Mouse (Mus musculus) urinary bladder, postnatal 36 days (tissue): ENCODE data around the gene Tpx2.

Experiments
- DNase-seq, 2 experiments: peaks; one replicate each; pipeline ENCODE4 v3.0.0; 2022; ENCODE audit warnings: low spot score in 2 of 2, mixed read lengths in 1 of 2

The Tpx2 gene

GRCm38 (mm10) chr2:152914310-152915120 is 66.8 kb downstream of the Tpx2 start:
- peak; percentile 76 to 85 for DNase-seq

GRCm38 (mm10) chr2:152915453-152915852 is 67.7 kb downstream of the Tpx2 start:
- no peak for DNase-seq

GRCm38 (mm10) chr2:152916111-152916510 is 68.3 kb downstream of the Tpx2 start:
- no peak for DNase-seq

- no peak for DNase-seq
These were observed 69.9 kb downstream of the Tpx2 start for GRCm38 (mm10) chr2:152917671-152918070.

- DNase-seq, result no peak
These were observed 74.6 kb downstream of the Tpx2 start for GRCm38 (mm10) chr2:152922376-152922775.

- no peak for DNase-seq
These were observed 75.9 kb downstream of the Tpx2 start for GRCm38 (mm10) chr2:152923621-152924020.

GRCm38 (mm10) chr2:152924128-152924527 is 76.4 kb downstream of the Tpx2 start:
- DNase-seq, result no peak

GRCm38 (mm10) chr2:152924543-152924942 is 76.8 kb downstream of the Tpx2 start:
- no peak for DNase-seq

GRCm38 (mm10) chr2:152925189-152925872 is 77.6 kb downstream of the Tpx2 start:
- DNase-seq, result peak in 1 of 2 experiments; percentile 40

- DNase-seq, result no peak
These were observed 79.1 kb downstream of the Tpx2 start for GRCm38 (mm10) chr2:152926896-152927295.

GRCm38 (mm10) chr2:152927371-152927770 is 79.6 kb downstream of the Tpx2 start:
- no peak for DNase-seq

GRCm38 (mm10) chr2:152928219-152928987 is 80.6 kb downstream of the Tpx2 start:
- no peak for DNase-seq

- no peak for DNase-seq
These were observed 81.2 kb downstream of the Tpx2 start for GRCm38 (mm10) chr2:152928988-152929370.

- DNase-seq, result no peak
These were observed 82.5 kb downstream of the Tpx2 start for GRCm38 (mm10) chr2:152930276-152930675.

- DNase-seq, result no peak
These were observed 83.8 kb downstream of the Tpx2 start for GRCm38 (mm10) chr2:152931456-152932160.

GRCm38 (mm10) chr2:152933048-152933447 is 85.3 kb downstream of the Tpx2 start, which contains the start of gene Foxs1:
Gene Foxs1 (minus strand): TSS chr2:152933208.
- no peak for DNase-seq

GRCm38 (mm10) chr2:152933614-152934013 is 85.8 kb downstream of the Tpx2 start:
- peak in 1 of 2 experiments; percentile 64 for DNase-seq

- DNase-seq, result no peak
These were observed 92.1 kb downstream of the Tpx2 start for GRCm38 (mm10) chr2:152939846-152940245.

GRCm38 (mm10) chr2:152941106-152941505 is 93.3 kb downstream of the Tpx2 start:
- no peak for DNase-seq

GRCm38 (mm10) chr2:152941776-152942175 is 94.0 kb downstream of the Tpx2 start:
- DNase-seq, result no peak

GRCm38 (mm10) chr2:152942898-152943515 is 95.2 kb downstream of the Tpx2 start:
- no peak for DNase-seq
